Mouse (Mus musculus): ENCODE data around the gene Zbtb20.
A peak's percentile ranks its signal among the peaks of the same experiment; 100 is the strongest.
"Not testable (repeated sequence)": the region's sequence is repeated elsewhere in the genome, so short reads cannot be mapped to it uniquely, and the experiment has no call there.

Zbtb20 gene

DNA sequence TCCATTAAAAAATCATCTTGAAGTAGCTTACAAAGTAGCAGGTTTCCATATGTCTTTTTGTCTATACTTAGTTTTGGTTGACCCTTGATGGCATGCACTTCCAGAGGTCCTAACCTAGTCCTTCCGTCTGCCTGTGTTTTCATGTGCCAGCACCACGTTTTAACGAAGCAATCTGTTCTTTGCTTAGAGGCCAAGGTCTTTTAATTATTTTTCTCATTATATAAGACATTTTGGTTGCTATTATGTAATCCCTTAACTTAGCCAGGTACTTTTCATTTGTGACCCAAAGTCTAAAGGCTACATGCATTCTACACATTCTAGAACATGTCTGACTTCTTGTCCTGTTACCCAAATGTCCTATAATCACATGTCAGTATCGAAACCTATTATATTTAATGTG, 35.6 kb downstream of the Zbtb20 start:
- no peak for DNase-seq

DNA sequence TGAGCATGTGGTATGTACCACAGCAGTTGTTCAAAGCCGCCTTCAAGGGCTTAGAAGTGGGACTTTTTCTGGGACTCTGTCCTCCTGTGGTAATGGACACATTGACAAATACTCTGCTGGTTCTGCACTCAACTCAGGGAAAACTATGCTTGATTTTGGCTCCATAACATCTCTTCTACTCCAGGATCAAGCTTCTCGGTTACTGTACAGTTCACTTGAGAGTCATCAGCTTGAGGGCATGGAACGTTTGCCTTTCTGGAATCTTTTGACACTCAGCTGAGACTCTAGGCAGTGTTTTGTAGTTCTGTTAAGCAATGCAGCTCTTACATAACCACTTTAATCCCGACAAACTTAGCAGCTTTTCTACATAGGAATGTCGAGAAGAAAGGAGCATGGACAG, 36.1 kb downstream of the Zbtb20 start:
- no peak for DNase-seq

DNA sequence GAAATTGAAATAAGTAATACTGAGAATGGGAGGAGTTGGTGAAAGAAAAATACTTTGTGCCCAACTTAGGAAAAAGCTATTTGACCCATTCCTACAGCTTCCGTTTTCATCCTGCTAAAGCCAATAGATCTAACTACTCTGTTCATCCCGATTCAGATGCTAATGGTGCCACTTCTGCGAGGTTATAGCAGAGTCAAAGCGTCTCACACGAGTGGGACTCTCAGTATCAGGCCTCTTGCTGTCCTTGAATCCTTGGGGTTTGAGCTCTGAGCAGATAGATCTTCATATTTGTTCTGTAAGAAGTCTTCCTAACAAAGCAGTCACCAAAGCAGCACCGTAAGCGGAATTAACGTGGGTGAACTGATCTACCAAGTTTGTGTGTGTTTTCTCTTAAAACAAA, 37.6 kb downstream of the Zbtb20 start:
- DNase-seq: no peak

DNA sequence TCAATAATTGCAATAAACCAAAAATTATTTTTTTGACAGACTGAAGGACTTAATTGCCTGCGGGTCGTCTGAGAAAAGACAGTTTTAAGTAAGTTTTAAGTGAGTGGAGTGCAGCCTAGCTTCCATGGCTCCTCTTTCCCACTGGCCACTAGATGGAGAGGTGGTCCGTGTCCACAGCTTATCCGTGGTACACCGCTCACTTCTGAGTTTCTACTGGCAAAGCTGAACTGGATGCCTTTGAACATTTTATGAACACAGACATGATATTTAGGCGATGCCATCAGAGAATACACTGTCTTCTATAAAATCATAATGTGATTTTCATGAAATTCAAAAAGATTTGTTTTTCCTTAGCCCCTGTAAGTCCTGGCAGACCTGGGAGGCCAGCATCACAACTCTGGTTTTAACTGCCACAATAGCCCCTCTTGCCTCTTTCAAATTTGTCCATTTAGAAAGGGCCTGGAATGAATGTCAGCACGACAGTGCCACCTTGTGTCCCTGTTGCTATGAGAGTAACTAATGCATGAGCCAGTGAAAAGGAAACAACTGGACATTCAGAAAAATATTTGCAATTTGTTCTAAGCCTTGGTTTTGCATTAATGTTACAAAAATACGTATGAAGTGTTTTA, 38.9 kb downstream of the Zbtb20 start:
- DNase-seq: peak; percentile 42 to 72

DNA sequence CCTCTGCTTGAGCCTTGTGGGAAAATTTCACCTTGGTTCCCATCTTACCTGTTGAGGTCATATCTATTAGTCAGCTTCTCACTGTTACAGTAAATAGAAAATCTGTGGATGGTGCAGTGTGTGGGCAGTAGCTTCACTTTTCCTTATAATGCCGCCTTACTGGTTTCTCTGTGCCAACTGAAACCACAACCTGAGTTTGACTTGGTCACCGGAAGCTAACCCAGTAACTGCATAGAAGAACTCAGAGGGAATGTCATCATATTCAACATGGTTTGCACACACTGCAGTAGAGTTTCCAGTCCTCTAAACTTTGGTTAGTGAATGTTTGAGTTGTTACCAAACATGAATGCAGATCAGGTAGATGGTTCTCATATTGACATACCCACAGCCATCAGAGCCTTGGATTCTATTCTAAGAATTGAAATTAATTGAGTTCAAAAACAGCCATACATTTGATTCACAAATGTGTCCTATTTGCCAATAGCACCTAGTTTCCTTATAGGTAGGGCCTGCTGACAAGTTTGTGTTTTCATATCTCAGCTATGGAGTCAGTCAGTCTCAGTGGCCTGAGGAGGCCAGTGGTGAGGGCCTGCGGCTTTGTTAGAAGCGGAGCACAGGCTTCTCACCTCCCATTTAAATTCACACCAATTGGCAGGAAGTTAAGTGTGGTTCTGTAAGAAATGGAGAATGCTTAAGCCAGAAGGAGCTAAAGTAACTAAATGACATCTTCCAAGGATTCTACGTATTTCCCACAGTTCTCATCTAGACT, 44.5 kb downstream of the Zbtb20 start:
- DNase-seq: no peak

DNA sequence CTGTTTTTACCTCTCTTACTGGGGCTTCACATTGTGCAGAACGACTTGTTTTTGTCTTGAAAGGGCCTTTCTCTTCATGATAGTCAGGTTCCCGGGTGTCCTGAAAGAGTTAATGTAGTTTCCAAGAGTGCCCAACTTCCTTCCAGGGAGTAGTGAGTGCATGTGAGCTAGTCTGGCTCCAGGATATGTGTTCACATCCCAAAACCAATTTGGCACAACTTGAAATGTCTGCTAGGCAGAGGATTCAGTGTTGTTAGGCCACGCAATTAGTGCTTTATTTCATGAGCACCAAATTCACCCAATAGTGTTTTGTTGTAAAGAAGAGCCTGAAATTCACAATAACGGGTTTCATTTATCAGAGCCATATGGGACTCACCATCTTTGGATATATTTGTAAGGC, 45.8 kb downstream of the Zbtb20 start:
- DNase-seq: no peak

DNA sequence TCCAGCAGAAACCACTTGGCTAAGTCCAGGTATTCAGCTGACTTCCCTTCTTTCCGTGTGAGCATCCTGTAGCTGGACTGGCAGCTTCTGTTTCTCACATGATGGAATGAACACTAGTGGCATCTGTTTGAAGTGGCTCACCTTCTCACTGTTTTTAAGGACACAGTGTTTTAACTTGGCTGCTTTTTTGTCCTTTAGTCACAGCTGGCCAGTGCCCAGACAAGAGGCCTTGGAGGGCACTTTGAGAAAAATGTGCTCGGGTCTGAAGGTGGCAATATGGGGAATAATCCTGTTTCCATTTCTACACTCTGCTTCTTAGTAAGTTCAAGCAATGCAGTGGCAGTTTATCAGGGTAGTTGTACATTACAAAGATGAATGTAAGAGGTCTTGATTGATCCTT, 62.5 kb downstream of the Zbtb20 start:
- DNase-seq: no peak

DNA sequence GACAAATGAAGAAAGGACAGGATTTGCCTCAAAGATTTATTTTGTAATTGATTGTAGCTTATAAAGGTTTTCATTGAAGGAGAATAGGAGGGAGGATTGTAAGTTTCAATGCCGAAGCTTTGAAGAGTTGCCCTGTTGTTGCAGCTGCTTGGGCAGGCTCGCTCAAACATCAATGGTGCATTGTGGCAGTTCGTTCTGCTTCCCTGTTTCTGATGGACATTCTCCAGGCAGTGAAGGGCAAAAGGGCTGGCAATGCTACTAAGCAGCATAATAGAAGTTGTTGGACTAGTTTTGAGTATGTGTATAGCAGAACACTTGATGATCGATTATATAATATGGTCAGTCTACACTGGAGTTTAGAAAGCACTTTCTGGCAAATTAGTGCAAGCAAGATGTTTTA, 71.3 kb downstream of the Zbtb20 start:
- no peak for DNase-seq

DNA sequence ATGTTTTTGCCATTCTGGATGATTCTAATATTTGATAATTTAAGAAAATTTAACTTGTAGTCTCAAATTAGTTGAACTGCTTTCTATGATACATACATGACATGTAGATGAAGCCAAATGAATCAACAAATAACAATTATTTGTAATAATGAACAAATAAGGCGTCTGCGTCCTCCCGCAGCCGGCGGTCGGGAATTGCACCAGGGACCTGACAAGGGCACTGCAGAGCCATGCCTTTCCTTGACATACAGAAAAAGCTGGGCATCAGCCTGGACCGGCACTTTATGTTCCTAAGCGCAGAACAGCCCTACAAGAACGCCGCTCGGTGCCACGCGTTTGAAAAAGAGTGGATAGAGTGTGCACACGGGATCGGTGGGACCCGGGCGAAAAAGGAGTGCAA, 79.7 kb downstream of the Zbtb20 start:
- not testable (repeated sequence) for DNase-seq

DNA sequence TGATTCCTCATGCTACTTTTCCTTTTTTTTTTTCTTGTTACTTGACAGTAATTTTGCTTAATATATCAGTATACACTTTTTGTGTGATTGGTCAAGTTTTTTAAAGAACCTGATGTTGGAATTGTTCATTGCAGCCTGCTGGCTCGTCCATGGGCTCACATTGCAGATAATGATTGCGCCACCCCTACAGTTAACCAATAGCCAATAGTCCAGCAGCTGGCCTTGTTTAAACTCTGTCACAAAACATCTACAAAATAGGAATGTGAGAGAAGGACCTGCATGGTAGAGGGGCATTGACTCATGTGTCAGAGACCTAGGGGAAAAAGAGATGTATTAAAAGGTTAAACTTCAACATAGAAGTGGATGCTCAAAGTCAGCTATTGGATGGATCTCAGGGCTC, 97.2 kb downstream of the Zbtb20 start:
- no peak for DNase-seq

DNA sequence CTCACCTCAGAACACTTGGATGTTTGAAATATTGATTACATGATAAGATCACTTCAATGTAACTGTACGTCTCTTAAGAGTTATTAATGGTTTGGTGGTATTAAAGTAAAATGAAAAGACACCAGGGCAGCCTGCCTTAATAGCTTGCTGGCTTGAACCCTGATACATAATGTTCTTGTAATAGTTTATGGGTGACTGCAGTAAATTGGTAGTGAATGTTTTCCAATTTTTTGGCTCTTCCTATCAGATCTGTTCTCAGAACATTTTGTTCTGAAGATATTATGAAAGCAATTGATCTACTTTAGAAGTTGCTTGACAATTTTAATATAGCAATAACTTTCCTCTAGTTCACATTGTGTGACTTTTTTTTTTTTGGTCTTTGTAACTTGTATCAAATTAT, 123.2 kb downstream of the Zbtb20 start:
- DNase-seq: no peak

DNA sequence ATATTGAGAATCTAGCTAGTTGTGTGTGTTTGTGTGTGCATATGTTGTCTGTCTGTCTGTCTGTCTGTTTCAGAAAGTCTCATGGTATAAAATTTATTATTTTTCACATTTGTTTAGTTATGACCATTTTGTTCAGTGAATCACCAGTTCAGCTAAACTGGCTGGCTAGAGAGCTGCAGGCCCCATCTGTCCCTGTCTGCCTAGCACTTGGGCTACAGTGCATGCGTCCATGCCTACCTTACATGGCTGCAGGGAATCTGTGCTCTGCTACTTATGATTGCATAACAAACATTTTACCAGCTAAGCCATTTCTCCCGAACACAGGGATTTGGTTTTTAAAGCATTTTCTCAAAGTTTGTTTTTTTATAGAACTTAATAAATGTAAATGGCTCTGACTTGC, 150.7 kb downstream of the Zbtb20 start:
- no peak for DNase-seq

DNA sequence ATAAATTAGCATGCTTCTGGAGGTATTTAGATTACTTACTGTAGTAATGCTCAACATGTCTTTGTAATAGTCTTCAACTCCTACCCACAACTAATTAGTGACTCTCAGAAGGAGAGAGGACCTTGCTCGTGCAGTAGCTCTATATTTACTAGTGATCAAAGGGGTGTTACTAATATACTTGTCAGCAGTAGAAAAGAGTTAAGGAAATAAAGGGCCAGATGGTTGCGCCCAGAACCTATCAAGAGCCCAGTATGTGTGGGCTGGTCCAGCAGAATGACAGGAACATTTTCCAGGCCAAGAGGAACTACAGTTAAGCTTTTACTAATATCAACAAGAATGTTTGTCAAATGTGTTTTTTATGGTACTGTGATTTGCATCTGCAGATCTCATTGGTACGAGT, 153.6 kb downstream of the Zbtb20 start:
- no peak for DNase-seq

DNA sequence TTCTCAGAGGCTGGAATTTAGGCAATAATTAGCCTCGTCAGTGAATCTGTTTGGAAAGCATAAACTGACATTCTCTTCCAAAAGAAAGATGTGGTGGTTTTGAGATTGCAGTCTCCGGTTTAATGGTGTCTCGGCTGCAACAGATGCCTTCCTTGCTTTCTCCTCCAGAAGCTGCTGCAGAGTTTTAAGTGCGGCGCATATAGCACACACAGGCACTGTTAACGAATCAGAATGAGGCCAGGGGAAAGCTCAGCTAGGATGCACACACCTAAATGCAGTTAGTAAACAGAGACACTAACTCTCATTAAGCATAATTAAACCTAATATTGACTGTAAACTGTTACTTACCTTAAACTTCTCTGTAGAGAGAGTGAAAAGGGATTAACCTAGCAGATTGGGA, 160.0 kb downstream of the Zbtb20 start:
- no peak for DNase-seq

DNA sequence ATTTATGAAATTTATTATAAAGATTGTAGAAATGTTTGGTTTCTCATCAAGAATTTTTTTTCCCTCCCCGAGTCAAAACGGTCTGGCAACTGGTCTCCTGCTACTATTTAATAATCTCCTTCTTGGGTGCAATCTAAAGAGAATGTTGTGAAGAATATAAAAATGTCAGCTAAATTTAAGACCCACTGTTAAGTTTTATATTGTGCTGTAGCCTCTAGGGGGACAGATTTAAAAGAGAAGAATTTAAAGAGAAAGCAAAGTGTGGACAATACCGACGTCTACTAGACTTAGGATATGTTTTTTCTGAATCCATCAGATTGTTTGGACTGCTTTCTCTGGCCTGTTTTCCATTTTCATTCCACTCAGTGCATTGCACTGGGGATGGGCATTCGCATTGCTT, 160.8 kb downstream of the Zbtb20 start:
- no peak for DNase-seq

DNA sequence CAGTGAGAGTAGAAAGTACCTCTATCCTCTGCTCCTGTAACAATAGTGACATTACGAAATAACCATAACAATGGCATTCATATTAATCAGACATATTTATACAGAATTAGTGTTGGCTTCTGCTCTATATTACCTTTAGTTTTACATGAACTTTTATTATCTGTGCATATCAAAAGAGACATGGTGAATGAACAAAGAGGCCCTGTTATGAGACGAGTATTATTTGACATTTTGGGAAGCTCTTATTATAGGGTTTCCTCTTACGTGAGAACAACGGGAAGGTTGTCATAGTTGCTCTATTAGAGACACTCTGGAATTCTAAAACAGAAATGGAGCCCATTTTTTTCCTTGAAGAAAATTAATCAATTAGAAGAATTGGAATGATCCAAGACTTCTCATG, 161.6 kb downstream of the Zbtb20 start:
- no peak for DNase-seq

DNA sequence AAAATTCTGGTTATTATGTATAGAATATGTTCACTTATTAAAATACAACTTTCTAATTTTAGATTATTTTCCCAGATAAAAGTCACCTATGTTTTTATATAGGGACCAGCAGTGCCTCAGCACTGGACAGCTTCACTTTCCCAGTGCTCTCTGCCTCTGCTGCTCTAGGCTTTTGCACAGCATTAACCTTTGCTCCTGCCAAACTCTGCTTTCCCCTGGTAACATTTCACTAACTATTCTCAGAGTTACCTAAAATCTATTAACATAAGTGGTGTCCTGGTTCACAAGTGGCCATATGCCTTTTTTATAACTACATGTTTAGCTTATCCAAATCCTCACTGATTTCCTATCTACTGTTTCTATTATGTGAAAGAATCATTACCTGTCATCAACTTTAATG, 169.9 kb downstream of the Zbtb20 start:
- DNase-seq: no peak

DNA sequence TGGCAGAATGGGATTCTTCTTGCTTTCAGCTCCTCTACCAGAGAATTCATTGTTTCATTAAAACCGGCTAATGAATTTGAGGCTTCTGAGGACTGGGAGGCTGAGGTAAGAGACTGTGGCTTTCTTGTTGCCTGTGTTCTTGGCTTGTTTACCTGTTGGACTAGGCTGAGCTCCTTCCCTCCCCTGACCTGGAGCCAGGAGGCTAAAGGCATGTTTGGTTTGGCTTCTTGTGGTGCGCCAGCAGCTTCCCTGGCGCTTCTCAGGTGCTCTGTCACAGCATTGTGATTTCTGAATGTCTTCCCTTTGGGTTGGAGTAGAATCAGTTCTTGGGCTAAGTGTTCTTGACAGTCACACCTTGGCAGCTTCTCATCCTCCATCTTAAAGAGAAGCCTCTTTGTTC, 171.0 kb downstream of the Zbtb20 start:
- no peak for DNase-seq

DNA sequence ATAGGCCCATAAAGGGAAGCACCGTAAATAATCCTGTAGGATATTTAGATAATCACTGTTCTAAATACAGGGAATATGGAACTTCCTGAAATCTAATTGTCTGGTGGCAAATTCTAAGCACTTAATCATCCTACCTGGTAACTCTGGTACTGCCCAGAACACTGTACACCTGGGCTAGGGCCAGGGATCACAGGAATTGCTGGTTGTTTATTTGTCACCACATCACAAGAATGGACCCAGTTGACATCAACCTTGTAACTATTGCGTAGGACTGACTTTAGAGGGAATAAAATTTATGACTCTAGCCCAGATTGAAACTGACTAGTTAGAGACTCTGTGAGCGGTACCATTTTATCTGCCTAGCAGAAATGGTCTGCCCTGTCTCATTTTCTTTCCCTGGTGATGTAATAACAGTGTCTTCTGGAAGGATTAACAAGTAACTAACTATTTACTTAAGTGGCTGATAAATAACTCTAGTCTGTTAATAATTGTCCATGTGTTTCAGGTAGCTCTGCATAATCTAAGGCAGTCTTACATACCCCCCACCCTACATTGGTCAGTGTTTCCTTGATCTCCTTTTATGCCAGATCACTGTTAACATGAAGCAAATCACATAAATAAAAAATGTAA, 194.1 kb downstream of the Zbtb20 start:
- DNase-seq: no peak

DNA sequence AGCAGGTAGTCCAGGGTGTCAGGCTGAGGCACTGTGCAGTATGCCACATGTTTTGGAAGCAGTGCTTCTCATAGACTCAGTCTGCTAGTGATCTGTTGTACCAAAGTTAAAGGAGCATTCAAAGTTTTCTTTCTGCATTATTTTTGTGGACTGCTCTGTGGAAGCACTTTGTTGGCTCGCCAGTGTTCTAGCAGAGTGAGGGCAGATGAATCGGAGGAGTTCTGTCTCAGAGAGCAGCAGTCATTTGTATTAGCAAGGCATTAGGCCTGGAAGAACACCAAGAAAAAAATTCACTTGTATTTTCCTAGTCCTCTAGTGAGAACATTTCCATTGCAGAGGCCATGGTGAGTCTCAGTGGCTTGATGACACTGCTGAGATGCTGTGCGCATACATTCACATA, 196.2 kb downstream of the Zbtb20 start:
- DNase-seq: no peak

DNA sequence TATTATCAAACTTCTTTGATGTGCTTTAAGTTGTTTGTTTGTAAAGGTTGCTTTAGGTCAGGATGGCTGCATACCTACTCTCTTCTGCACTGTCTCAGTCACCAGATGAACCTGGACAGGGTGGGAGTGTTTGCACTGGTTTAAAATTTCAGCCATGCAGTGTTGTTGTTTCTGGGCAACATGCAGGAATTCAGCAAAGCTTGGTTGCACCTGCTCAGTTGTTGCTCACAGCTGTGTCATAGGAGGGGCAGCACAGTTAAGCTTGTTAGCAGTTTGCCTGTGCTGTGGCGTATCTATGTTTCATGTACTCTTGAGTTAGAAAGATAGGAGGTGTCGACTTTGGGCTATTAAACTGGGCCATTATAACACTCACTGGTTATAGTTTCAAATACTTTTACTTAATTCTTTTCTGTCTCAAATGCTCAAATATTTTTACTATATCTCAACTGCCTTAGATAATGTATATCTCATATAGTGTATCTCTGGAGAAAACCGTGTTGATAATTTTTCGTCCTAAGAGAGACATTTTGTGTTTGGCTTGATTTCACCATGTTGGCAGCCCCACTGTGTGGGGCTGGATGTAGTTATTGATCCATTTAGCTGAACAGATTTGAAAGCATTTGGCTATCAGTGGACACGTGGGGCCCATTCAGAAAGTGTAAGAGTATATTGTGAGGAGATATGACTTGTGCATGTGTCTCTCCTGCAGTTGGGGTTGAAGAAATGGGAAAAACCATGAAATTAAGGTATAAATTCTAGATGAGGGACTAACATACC, 197.3 kb downstream of the Zbtb20 start:
- no peak for DNase-seq

DNA sequence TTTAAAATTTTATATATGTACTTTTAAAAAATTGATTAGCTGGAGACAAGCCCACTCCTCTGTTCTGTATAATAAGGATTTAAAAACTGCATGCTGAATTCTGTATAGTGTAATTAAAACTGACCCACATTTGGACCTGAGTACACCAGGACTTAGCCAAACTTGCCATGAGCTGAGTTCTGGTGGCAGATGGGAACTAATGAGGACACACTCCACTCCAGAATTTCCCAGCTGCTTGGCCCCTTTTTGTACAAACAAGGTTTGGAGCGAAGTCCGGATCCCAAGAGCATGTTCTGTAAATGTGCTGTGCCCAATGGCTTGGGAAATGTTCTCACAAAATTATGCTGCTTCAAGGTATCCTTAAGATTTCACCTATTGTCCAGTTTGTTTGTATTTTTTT, 204.7 kb downstream of the Zbtb20 start:
- no peak for DNase-seq

DNA sequence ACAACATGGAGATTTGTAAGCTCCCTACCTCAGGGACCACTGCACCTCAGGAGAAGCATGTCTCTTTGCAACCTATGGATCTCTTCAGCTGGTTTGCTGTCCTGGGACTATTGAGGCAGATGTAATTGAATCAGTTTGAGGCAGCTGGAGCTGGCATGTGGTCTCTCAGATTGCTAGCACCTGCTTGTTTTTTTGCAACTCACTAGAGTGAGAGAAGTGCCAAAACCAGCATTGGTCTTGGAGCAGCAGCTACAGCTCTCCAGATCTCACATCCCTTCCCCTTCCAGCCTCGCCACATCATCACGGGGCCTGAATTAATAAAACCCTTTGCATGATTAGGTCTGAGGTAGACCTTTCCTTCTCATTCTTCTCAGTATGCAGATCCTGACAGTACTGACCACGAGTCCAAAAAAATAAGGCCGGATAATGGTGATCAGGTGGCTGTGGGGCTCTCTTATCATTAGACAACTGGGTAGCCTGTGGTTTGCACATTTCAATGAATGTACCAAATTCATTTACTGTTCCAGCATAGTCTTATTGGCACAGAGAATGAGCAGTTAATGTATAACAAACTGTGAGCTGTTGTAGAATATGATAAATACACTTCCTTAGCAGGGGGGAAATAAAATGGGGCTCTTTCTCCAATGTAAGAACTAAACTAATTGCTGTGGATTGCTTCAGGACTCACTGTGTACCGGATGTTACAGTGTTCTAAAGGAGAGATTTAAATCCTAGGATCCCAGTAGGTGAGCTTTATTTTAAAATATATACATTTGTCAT, 205.4 kb downstream of the Zbtb20 start:
- DNase-seq: no peak
